Mouse (Mus musculus): ENCODE results near the gene Col6a5.
"Not testable (repeated sequence)": the region's sequence is repeated elsewhere in the genome, so short reads cannot be mapped to it uniquely, and the experiment has no call there.

The Col6a5 gene

GRCm38 (mm10) chr9:105907411-105907810, 53.0 kb downstream of the Col6a5 start:
- no peak for DNase-seq

- DNase-seq: no peak
Measured at GRCm38 (mm10) chr9:105887521-105887920, 72.9 kb downstream of the Col6a5 start.

- DNase-seq: no peak
Measured at GRCm38 (mm10) chr9:105884656-105885430, 75.6 kb downstream of the Col6a5 start.

- no peak for DNase-seq
Measured at GRCm38 (mm10) chr9:105880743-105881142, 79.7 kb downstream of the Col6a5 start.

- no peak for DNase-seq
Measured at GRCm38 (mm10) chr9:105878365-105879108, 81.9 kb downstream of the Col6a5 start.

GRCm38 (mm10) chr9:105876124-105876523, 84.3 kb downstream of the Col6a5 start:
- no peak for DNase-seq

- no peak for DNase-seq
Measured at GRCm38 (mm10) chr9:105871643-105872042, 88.8 kb downstream of the Col6a5 start.

- peak; percentile 48 to 74 for DNase-seq
Measured at GRCm38 (mm10) chr9:105857773-105858172, 102.7 kb downstream of the Col6a5 start.

- no peak for DNase-seq
Measured at GRCm38 (mm10) chr9:105852778-105853065, 107.7 kb downstream of the Col6a5 start.

- DNase-seq: no peak
Measured at GRCm38 (mm10) chr9:105852015-105852777, 108.2 kb downstream of the Col6a5 start.

GRCm38 (mm10) chr9:105851011-105851410, 109.4 kb downstream of the Col6a5 start:
- DNase-seq: no peak

- DNase-seq: no peak
Measured at GRCm38 (mm10) chr9:105848396-105848795, 112.0 kb downstream of the Col6a5 start.

- DNase-seq: no peak
Measured at GRCm38 (mm10) chr9:105847261-105847660, 113.2 kb downstream of the Col6a5 start.

- DNase-seq: not testable (repeated sequence)
Measured at GRCm38 (mm10) chr9:105841386-105841785, 119.1 kb downstream of the Col6a5 start.

GRCm38 (mm10) chr9:105839147-105839515, 121.3 kb downstream of the Col6a5 start:
- DNase-seq: no peak

GRCm38 (mm10) chr9:105838396-105839146, 121.9 kb downstream of the Col6a5 start:
- no peak for DNase-seq

- no peak for DNase-seq
Measured at GRCm38 (mm10) chr9:105835587-105835986, 124.9 kb downstream of the Col6a5 start.

- DNase-seq: no peak
Measured at GRCm38 (mm10) chr9:105834799-105835198, 125.6 kb downstream of the Col6a5 start.

GRCm38 (mm10) chr9:105831291-105831690, 129.2 kb downstream of the Col6a5 start:
- DNase-seq: no peak

GRCm38 (mm10) chr9:105827791-105828385, 132.6 kb downstream of the Col6a5 start, which contains the start of gene Col6a6:
Gene Col6a6 (minus strand): TSS chr9:105828160.
- no peak for DNase-seq

GRCm38 (mm10) chr9:105827076-105827647, 133.3 kb downstream of the Col6a5 start:
- DNase-seq: no peak

GRCm38 (mm10) chr9:105820711-105821110, 139.7 kb downstream of the Col6a5 start:
- DNase-seq: no peak
